8 mouse cellular contexts compared by ENCODE assay signal in the genomic region with DNA sequence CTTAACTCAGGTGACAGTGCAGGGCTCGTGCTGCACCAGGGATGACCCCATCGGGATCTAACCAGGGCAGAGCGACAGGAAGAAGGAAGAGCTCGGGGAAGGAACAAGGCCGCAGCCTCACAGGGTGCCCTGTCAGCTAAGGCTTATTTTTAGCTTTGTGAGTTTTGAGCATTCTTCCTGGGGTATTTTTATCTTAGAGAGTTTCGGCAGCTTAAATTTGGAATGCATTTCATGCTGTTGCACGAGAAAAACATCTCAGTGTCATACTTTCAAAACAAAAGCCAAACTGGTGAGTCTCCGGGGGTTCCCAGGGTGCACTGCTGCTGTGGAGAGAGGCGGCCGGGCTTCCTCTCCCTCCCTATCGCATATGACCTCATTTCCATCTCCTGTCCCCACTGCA. TPM values are rescaled to one million over a fixed set of nuclear protein-coding genes. Genes with fewer than 3 reads are reported as not detected.
DNase-seq lines count a peak whose midpoint lies in the region; ATAC-seq and TF ChIP-seq lines count a peak whose summit lies in the region.

No protein-coding gene starts in this region.

- no peak overlapping the region for H3K4me2 ChIP-seq in forebrain, postnatal 0 days (ENCODE audit: low read depth)
- no peak overlapping the region for H3K4me2 ChIP-seq in forebrain, embryonic 14.5 days (ENCODE audit: low read length)
- peak overlapping the region; percentile 49 for H3K4me2 ChIP-seq in heart, embryonic 13.5 days

- DNase-seq in forebrain, postnatal 0 days, result peak; percentile 29
- DNase-seq in forebrain, embryonic 14.5 days (ENCODE audit: low spot score), result no peak
- DNase-seq in R1 (ENCODE audit: low read depth, low spot score), result peak; percentile 35
- DNase-seq in left cerebral cortex, postnatal 14 days (ENCODE audit: low spot score in 2 of 2), result peak; percentile 51 to 72
- DNase-seq in ovary, postnatal 10 days (ENCODE audit: low spot score), result no peak
- DNase-seq in ovary, postnatal 36 days (ENCODE audit: low spot score), result no peak
- no peak for DNase-seq in layer of hippocampus, adult 8-10 months (ENCODE audit: low spot score in 2 of 2)

- H3K4me1 ChIP-seq in forebrain, postnatal 0 days (ENCODE audit: insufficient read depth), result no peaks in the 10 kb centered on the region
- no peaks in the 10 kb centered on the region for H3K4me1 ChIP-seq in forebrain, embryonic 14.5 days (ENCODE audit: control insufficient read depth, insufficient read depth, low read length)
- peaks cover 23% of the 10 kb centered on the region for H3K4me1 ChIP-seq in heart, embryonic 13.5 days

- no peak overlapping the region for H3K4me3 ChIP-seq in forebrain, postnatal 0 days (ENCODE audit: low read depth, low read length)
- H3K4me3 ChIP-seq in forebrain, embryonic 14.5 days (ENCODE audit: low read depth, low read length), result no peak overlapping the region
- H3K4me3 ChIP-seq in heart, embryonic 13.5 days, result no peak overlapping the region

- peak overlapping the region; percentile 35; the same call in 1 of the 2 replicates for H3K27ac ChIP-seq in forebrain, postnatal 0 days (ENCODE audit: low read depth, low read length)
- no peak overlapping the region for H3K27ac ChIP-seq in forebrain, embryonic 14.5 days (ENCODE audit: low read depth, low read length)
- peak overlapping the region; percentile 91 for H3K27ac ChIP-seq in heart, embryonic 13.5 days (replicated peaks)

- peak; percentile 72 for ATAC-seq in forebrain, postnatal 0 days
- ATAC-seq in forebrain, embryonic 14.5 days, result no peak
- no peak for ATAC-seq in heart, embryonic 13.5 days (ENCODE audit: extremely low read depth, insufficient number of reproducible peaks, low FRiP score, low TSS enrichment)

- H3K36me3 ChIP-seq in forebrain, postnatal 0 days (ENCODE audit: insufficient read depth), result peaks cover 6% of the 10 kb centered on the region
- H3K36me3 ChIP-seq in forebrain, embryonic 14.5 days (ENCODE audit: control insufficient read depth, insufficient read depth, low read length), result no peaks in the 10 kb centered on the region
- peaks cover 21% of the 10 kb centered on the region for H3K36me3 ChIP-seq in heart, embryonic 13.5 days

- intact Hi-C loops in left cerebral cortex, postnatal 14 days (cut with DNase I), result no loop called here

- no peak overlapping the region for H3K9ac ChIP-seq in forebrain, postnatal 0 days
- H3K9ac ChIP-seq in forebrain, embryonic 14.5 days (ENCODE audit: low read length), result no peak overlapping the region
- peak overlapping the region; percentile 58 for H3K9ac ChIP-seq in heart, embryonic 13.5 days

- H3K9me3 ChIP-seq in forebrain, postnatal 0 days (ENCODE audit: low read length), result no peaks in the 10 kb centered on the region
- H3K9me3 ChIP-seq in forebrain, embryonic 14.5 days (replicated peaks; ENCODE audit: control insufficient read depth, low read length), result no peaks in the 10 kb centered on the region
- H3K9me3 ChIP-seq in heart, embryonic 13.5 days, result no peaks in the 10 kb centered on the region

- H3K27me3 ChIP-seq in forebrain, postnatal 0 days (ENCODE audit: insufficient read depth, low read length), result no peaks in the 10 kb centered on the region
- H3K27me3 ChIP-seq in forebrain, embryonic 14.5 days (replicated peaks; ENCODE audit: control insufficient read depth, insufficient read depth, low read length), result no peaks in the 10 kb centered on the region
- H3K27me3 ChIP-seq in heart, embryonic 13.5 days (replicated peaks), result no peaks in the 10 kb centered on the region

- 63% methylated on average over 11 of the region's 11 CpGs for WGBS in forebrain, postnatal 0 days
- WGBS in forebrain, embryonic 14.5 days, result 83% methylated on average over 11 of the region's 11 CpGs
- WGBS in heart, embryonic 13.5 days, result 27% methylated on average over 11 of the region's 11 CpGs

- no peak for TF ChIP-seq CTCF in forebrain, postnatal 0 days (IDR thresholded peaks at IDR 0.05; ENCODE audit: low read depth)

RNA-seq across cellular contexts. Expression of a gene that starts 37.4 kb away (rescaled TPM):
- 85.3 and 92.8 TPM in 2 replicates for total RNA-seq in forebrain, postnatal 0 days (2014; rRNA removed)
- polyA plus RNA-seq in forebrain, postnatal 0 days (2015; fragmentation: Nextera tagmentation; extraction: Ambion mirVana), result 25.6 and 30.8 TPM in 2 replicates
- 41.7 and 46.9 TPM in 2 replicates for polyA plus RNA-seq in forebrain, embryonic 14.5 days (2014; fragmentation: Nextera tagmentation; extraction: Ambion mirVana)
- polyA plus RNA-seq in heart, embryonic 13.5 days (2015; fragmentation: Nextera tagmentation; extraction: Ambion mirVana), result 37.3 and 40.0 TPM in 2 replicates
- total RNA-seq in left cerebral cortex, postnatal 14 days (2021), result 10 to 100 TPM; 75.9 to 77.6 TPM
- 10 to 100 TPM; 80.3 to 93.2 (median 92.0) TPM for total RNA-seq in layer of hippocampus, adult 8-10 months (2022)

RNA-seq across cellular contexts. Expression of a gene that starts 38.2 kb away (rescaled TPM):
- total RNA-seq in forebrain, postnatal 0 days (2014; rRNA removed), result 41.6 and 57.0 TPM in 2 replicates
- polyA plus RNA-seq in forebrain, postnatal 0 days (2015; fragmentation: Nextera tagmentation; extraction: Ambion mirVana), result 60.2 and 65.6 TPM in 2 replicates
- 44.3 and 51.6 TPM in 2 replicates for polyA plus RNA-seq in forebrain, embryonic 14.5 days (2014; fragmentation: Nextera tagmentation; extraction: Ambion mirVana)
- polyA plus RNA-seq in heart, embryonic 13.5 days (2015; fragmentation: Nextera tagmentation; extraction: Ambion mirVana), result 27.6 and 35.2 TPM in 2 replicates
- 10 to 100 TPM; 43.8 to 45.8 TPM for total RNA-seq in left cerebral cortex, postnatal 14 days (2021)
- total RNA-seq in layer of hippocampus, adult 8-10 months (2022), result 10 to 100 TPM; 45.5 to 50.6 (median 49.5) TPM

Comparison
In these comparisons a context has a peak if more than half of its experiments do, and no peak if none do; other contexts are left out.
1. DNase-seq: peak in forebrain, postnatal 0 days (single experiment), R1 (single experiment) and left cerebral cortex, postnatal 14 days (2 of 2); none in forebrain, embryonic 14.5 days (single experiment), ovary, postnatal 10 days (single experiment), ovary, postnatal 36 days (single experiment) and layer of hippocampus, adult 8-10 months (0 of 2).